Mouse (Mus musculus) liver, embryonic 15.5 days (tissue): Measurements from ENCODE around the gene Itga6. TPM values are rescaled to one million over a fixed set of nuclear protein-coding genes. Genes with fewer than 3 reads are reported as not detected.

Experiments
- ATAC-seq: fragments of 200-750 bp; cut with Nextera tagmentation; 2 replicates; pipeline ENCODE4 v1.8.0; 2017; ENCODE audit warnings: moderate number of reproducible peaks, mild to moderate bottlenecking, moderate library complexity; ENCODE audit not compliant: insufficient read depth
- H3K27ac ChIP-seq: fragments of 300-500 bp; sonication (generic); replicated peaks from 2 replicates; pipeline ENCODE4 v1.5.1; 2015; ENCODE audit warnings: mild to moderate bottlenecking, inconsistent platforms
- H3K27me3 ChIP-seq: fragments of 300-500 bp; sonication (generic); 2 replicates; pipeline ENCODE4 v1.6.1; 2015; ENCODE audit warnings: mild to moderate bottlenecking, inconsistent platforms
- H3K36me3 ChIP-seq: fragments of 300-500 bp; sonication (generic); replicated peaks from 2 replicates; pipeline ENCODE4 v1.6.1; 2015; ENCODE audit warnings: moderate library complexity, mild to moderate bottlenecking, inconsistent platforms
- H3K4me1 ChIP-seq: fragments of 300-500 bp; sonication (generic); replicated peaks from 2 replicates; pipeline ENCODE4 v1.6.1; 2015; ENCODE audit warnings: inconsistent platforms
- H3K4me2 ChIP-seq: fragments of 300-500 bp; sonication (generic); 2 replicates; pipeline ENCODE4 v1.6.1; 2015; ENCODE audit warnings: moderate library complexity, mild to moderate bottlenecking, inconsistent platforms
- H3K4me3 ChIP-seq: fragments of 300-500 bp; sonication (generic); replicated peaks from 2 replicates; pipeline ENCODE4 v1.5.1; 2015; ENCODE audit warnings: mild to moderate bottlenecking, inconsistent platforms
- H3K9ac ChIP-seq: fragments of 300-500 bp; sonication (generic); 2 replicates; pipeline ENCODE4 v1.6.1; 2015; ENCODE audit warnings: moderate library complexity, mild to moderate bottlenecking, inconsistent platforms
- H3K9me3 ChIP-seq: fragments of 300-500 bp; sonication (generic); replicated peaks from 2 replicates; pipeline ENCODE4 v1.6.1; 2016; ENCODE audit warnings: inconsistent platforms
- WGBS: fragments of 180-500 bp; shearing (Covaris S2); methylation state at CpG from one replicate; pipeline ENCODE4 v1.1.7; 2015; ENCODE audit warnings: mixed read lengths; ENCODE audit not compliant: insufficient replicate concordance; 5-methylcytosine and 5-hydroxymethylcytosine counted together
- polyA plus RNA-seq: library from polyadenylated mRNA; unstranded; fragments of >200 nt; fragmentation: Nextera tagmentation; extraction: Ambion mirVana; gene quantifications from 2 replicates; pipeline ENCODE4 v1.2.1, GENCODE M21; 2015

Itga6 gene
- polyA plus RNA-seq, 1 experiment from 2014 or later: 6.6 TPM

GRCm38 (mm10) chr2:71865022-71865421, 119.6 kb downstream of the Itga6 start:
- Histone ChIP-seq H3K9me3 (no peaks in the 10 kb centered on the region), H3K4me2 (no peak overlapping the region), H3K4me1 (0 out of 2 replicates have a peak, but pooled peaks cover 4% of the 10 kb centered on the region), H3K9ac (no peak overlapping the region), H3K27ac (no peak overlapping the region), H3K27me3 (no peaks in the 10 kb centered on the region), H3K4me3 (no peak overlapping the region), H3K36me3 (no peaks in the 10 kb centered on the region)
- 32% methylated on average over 3 of the region's 3 CpGs for WGBS
- ATAC-seq: no peak

GRCm38 (mm10) chr2:71865935-71866334, 120.5 kb downstream of the Itga6 start:
- no peak for ATAC-seq
- 33% methylated on average over 3 of the region's 3 CpGs for WGBS

GRCm38 (mm10) chr2:71866565-71866964, 121.1 kb downstream of the Itga6 start:
- Histone ChIP-seq H3K27me3 (no peaks in the 10 kb centered on the region), H3K9ac (no peak overlapping the region), H3K4me2 (no peak overlapping the region), H3K4me1 (0 out of 2 replicates have a peak, but pooled peaks cover 4% of the 10 kb centered on the region), H3K36me3 (no peaks in the 10 kb centered on the region), H3K9me3 (no peaks in the 10 kb centered on the region), H3K27ac (peak overlapping the region; percentile 10; the same call in 1 of the 2 replicates), H3K4me3 (no peak overlapping the region)
- no peak for ATAC-seq
- 12% methylated on average over 1 of the region's 1 CpGs for WGBS

More at GRCm38 (mm10) chr2:71865935-71866334, 120.5 kb downstream of the Itga6 start:
- Histone ChIP-seq H3K27ac (0 out of 2 replicates have a peak overlapping the region, but pooled peaks have one; percentile 10), H3K9me3 (no peaks in the 10 kb centered on the region), H3K4me3 (no peak overlapping the region), H3K9ac (no peak overlapping the region), H3K4me2 (no peak overlapping the region), H3K4me1 (0 out of 2 replicates have a peak, but pooled peaks cover 4% of the 10 kb centered on the region), H3K36me3 (no peaks in the 10 kb centered on the region), H3K27me3 (no peaks in the 10 kb centered on the region)

GRCm38 (mm10) chr2:71867019-71867418, 121.6 kb downstream of the Itga6 start:
- H3K4me2 ChIP-seq: no peak overlapping the region
- no peaks in the 10 kb centered on the region for H3K9me3 ChIP-seq
- H3K4me1 ChIP-seq: 0 out of 2 replicates have a peak, but pooled peaks cover 5% of the 10 kb centered on the region
- ATAC-seq: no peak
- WGBS: 55% methylated on average over 3 of the region's 3 CpGs
- no peak overlapping the region for H3K9ac ChIP-seq
- no peak overlapping the region for H3K27ac ChIP-seq
- no peak overlapping the region for H3K4me3 ChIP-seq
- H3K36me3 ChIP-seq: no peaks in the 10 kb centered on the region
- no peaks in the 10 kb centered on the region for H3K27me3 ChIP-seq

- H3K4me2 ChIP-seq: no peak overlapping the region; the same call in 1 of the 2 replicates
- H3K9ac ChIP-seq: no peak overlapping the region
- no peaks in the 10 kb centered on the region for H3K36me3 ChIP-seq
- WGBS: 12% methylated on average over 5 of the region's 5 CpGs
- no peak for ATAC-seq
- no peaks in the 10 kb centered on the region for H3K9me3 ChIP-seq
- H3K4me3 ChIP-seq: no peak overlapping the region
- H3K27ac ChIP-seq: no peak overlapping the region
- H3K4me1 ChIP-seq: peaks cover 10% of the 10 kb centered on the region
- H3K27me3 ChIP-seq: no peaks in the 10 kb centered on the region
Observed at GRCm38 (mm10) chr2:71867480-71867879, 122.1 kb downstream of the Itga6 start.

- H3K4me2 ChIP-seq: no peak overlapping the region
- no peak overlapping the region for H3K9ac ChIP-seq
- H3K4me3 ChIP-seq: no peak overlapping the region
- H3K27ac ChIP-seq: no peak overlapping the region
- WGBS: 85% methylated on average over 1 of the region's 1 CpGs
- no peaks in the 10 kb centered on the region for H3K36me3 ChIP-seq
- no peaks in the 10 kb centered on the region for H3K9me3 ChIP-seq
- H3K4me1 ChIP-seq: peaks cover 14% of the 10 kb centered on the region
- ATAC-seq: no peak
- no peaks in the 10 kb centered on the region for H3K27me3 ChIP-seq
Observed at GRCm38 (mm10) chr2:71868256-71868655, 122.8 kb downstream of the Itga6 start.

- no peak overlapping the region for H3K9ac ChIP-seq
- ATAC-seq: no peak
- peaks cover 44% of the 10 kb centered on the region for H3K4me1 ChIP-seq
- 0 out of 2 replicates have a peak, but pooled peaks cover 2% of the 10 kb centered on the region for H3K36me3 ChIP-seq
- peak overlapping the region; percentile 96 for H3K4me2 ChIP-seq
- H3K9me3 ChIP-seq: no peaks in the 10 kb centered on the region
- H3K27ac ChIP-seq: no peak overlapping the region
- H3K4me3 ChIP-seq: peak overlapping the region; percentile 75
- 71% methylated on average over 10 of the region's 10 CpGs for WGBS
- no peaks in the 10 kb centered on the region for H3K27me3 ChIP-seq
Observed at GRCm38 (mm10) chr2:71872141-71872540, 126.7 kb downstream of the Itga6 start.

GRCm38 (mm10) chr2:71872801-71873443, 127.5 kb downstream of the Itga6 start, which contains the start of gene Pdk1:
TSS of gene Pdk1 (plus strand) at chr2:71873224.
- H3K9me3 ChIP-seq: no peaks in the 10 kb centered on the region
- WGBS: under 1% methylated on average over 55 of the region's 55 CpGs
- peak; percentile 94 for ATAC-seq
- H3K4me1 ChIP-seq: peaks cover 47% of the 10 kb centered on the region
- 0 out of 2 replicates have a peak, but pooled peaks cover 8% of the 10 kb centered on the region for H3K36me3 ChIP-seq
- H3K4me2 ChIP-seq: peak within 1 kb of the TSS; percentile 96
- peak within 1 kb of the TSS; percentile 75 for H3K4me3 ChIP-seq
- H3K9ac ChIP-seq: peak within 1 kb of the TSS; percentile 87
- no peaks in the 10 kb centered on the region for H3K27me3 ChIP-seq
- H3K27ac ChIP-seq: peak within 1 kb of the TSS; percentile 91

- peak overlapping the region; percentile 91 for H3K27ac ChIP-seq
- WGBS: under 1% methylated on average over 51 of the region's 51 CpGs
- peak; percentile 60 for ATAC-seq
- peak overlapping the region; percentile 87 for H3K9ac ChIP-seq
- no peaks in the 10 kb centered on the region for H3K9me3 ChIP-seq
- H3K4me1 ChIP-seq: peaks cover 54% of the 10 kb centered on the region
- H3K4me2 ChIP-seq: peak overlapping the region; percentile 96
- 0 out of 2 replicates have a peak, but pooled peaks cover 9% of the 10 kb centered on the region for H3K36me3 ChIP-seq
- no peaks in the 10 kb centered on the region for H3K27me3 ChIP-seq
- H3K4me3 ChIP-seq: peak overlapping the region; percentile 75
Observed at GRCm38 (mm10) chr2:71873474-71874322, 128.3 kb downstream of the Itga6 start.

- Histone ChIP-seq H3K9me3 (no peaks in the 10 kb centered on the region), H3K27ac (peak overlapping the region; percentile 91), H3K4me2 (peak overlapping the region; percentile 96), H3K4me3 (peak overlapping the region; percentile 75), H3K36me3 (peaks cover 11% of the 10 kb centered on the region; the same call in 1 of the 2 replicates), H3K27me3 (no peaks in the 10 kb centered on the region), H3K9ac (peak overlapping the region; percentile 87), H3K4me1 (peaks cover 59% of the 10 kb centered on the region)
- WGBS: 38% methylated on average over 2 of the region's 2 CpGs
- ATAC-seq: no peak
Observed at GRCm38 (mm10) chr2:71874422-71874821, 129.0 kb downstream of the Itga6 start.

- peak overlapping the region; percentile 96 for H3K4me2 ChIP-seq
- peaks cover 13% of the 10 kb centered on the region; the same call in 1 of the 2 replicates for H3K36me3 ChIP-seq
- H3K27me3 ChIP-seq: no peaks in the 10 kb centered on the region
- H3K9me3 ChIP-seq: no peaks in the 10 kb centered on the region
- no peak for ATAC-seq
- H3K4me3 ChIP-seq: peak overlapping the region; percentile 75
- WGBS: 40% methylated on average over 2 of the region's 2 CpGs
- H3K9ac ChIP-seq: peak overlapping the region; percentile 87
- H3K27ac ChIP-seq: peak overlapping the region; percentile 91
- H3K4me1 ChIP-seq: peaks cover 62% of the 10 kb centered on the region
Observed at GRCm38 (mm10) chr2:71874836-71875235, 129.4 kb downstream of the Itga6 start.
